Mouse (Mus musculus) olfactory bulb, adult 2 months (tissue): ENCODE data around the gene Clcn1. TPM values are rescaled to one million over a fixed set of nuclear protein-coding genes. Genes with fewer than 3 reads are reported as not detected.

Experiments used
- H3K27ac ChIP-seq: fragments of 200-500 bp; 2 replicates; pipeline ENCODE4 v1.5.1; 2012; ENCODE audit warnings: low read depth, low read length; ENCODE audit not compliant: insufficient read depth
- H3K4me1 ChIP-seq: fragments of 200-500 bp; 2 replicates; pipeline ENCODE4 v1.6.1; 2012; ENCODE audit warnings: low read length; ENCODE audit not compliant: control insufficient read depth, insufficient read depth
- H3K4me3 ChIP-seq: fragments of 200-500 bp; 2 replicates; pipeline ENCODE4 v1.5.1; 2012; ENCODE audit warnings: mild to moderate bottlenecking, low read depth, low read length, moderate library complexity; ENCODE audit not compliant: insufficient read depth
- CTCF ChIP-seq: fragments of 200-500 bp; IDR thresholded peaks from 2 replicates; pipeline ENCODE4 v1.5.1; 2012; ENCODE audit warnings: low read depth, mild to moderate bottlenecking, low read length, moderate library complexity; ENCODE audit not compliant: insufficient read depth
- POLR2A ChIP-seq: fragments of 200-500 bp; IDR thresholded peaks from 2 replicates; pipeline ENCODE4 v1.6.1; 2012; ENCODE audit warnings: mild to moderate bottlenecking, low read depth, low read length, moderate library complexity; ENCODE audit not compliant: insufficient read depth
- WGBS: fragments of 180-500 bp; shearing (Covaris S2); methylation state at CpG from one replicate; pipeline ENCODE4 v1.1.7; 2018; 5-methylcytosine and 5-hydroxymethylcytosine counted together
- polyA plus RNA-seq: library from polyadenylated mRNA; stranded (reverse); fragments of >200 nt; gene quantifications from 2 replicates; pipeline ENCODE4 v1.2.4, GENCODE M21; 2012; ENCODE audit warnings: low replicate concordance; ENCODE audit not compliant: missing spikeins, insufficient read depth, insufficient read length

Clcn1 gene
- polyA plus RNA-seq, 1 experiment: not detected

DNA sequence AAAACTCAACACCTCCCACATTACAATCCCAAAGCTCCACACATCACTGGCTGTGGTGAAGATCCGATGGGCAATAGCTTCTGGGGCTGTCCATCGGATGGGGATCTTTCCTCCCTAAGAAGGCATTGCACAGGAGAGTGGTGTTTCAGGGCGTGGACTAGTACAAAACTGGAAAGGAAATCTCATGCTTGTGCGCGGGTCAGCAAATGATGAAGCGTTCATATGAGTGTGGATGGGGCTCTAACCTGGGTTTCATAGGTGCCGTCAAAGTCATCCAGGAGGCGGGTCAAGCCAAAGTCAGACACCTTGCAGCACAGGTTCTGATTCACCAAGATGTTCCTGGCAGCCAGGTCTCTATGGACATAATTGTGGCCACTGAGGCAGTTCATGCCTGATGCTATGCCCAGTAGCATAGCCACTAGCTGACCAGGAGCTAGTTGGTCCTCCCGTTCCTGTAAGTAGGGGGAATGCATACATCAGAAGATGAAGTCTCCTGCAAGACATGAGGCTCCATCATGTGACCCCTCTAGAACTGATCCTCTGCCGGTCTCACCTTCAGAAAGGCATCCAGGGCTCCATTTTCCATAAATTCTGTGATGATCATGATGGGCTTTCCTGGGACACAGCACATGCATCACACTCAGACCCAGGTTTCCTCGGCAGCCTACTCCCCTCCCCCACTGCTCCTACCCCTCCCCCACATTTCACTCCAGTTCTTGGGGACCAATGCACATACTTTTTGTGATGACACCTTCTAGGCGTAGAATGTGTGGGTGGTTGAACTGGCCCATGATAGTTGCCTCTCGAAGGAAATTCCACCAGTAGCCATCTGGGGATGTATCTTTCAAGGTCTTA lies 74.8 kb downstream of the Clcn1 start:
- Histone ChIP-seq H3K4me3 (no peak overlapping the region), H3K4me1 (peaks cover 3% of the 10 kb centered on the region), H3K27ac (no peak overlapping the region)
- TF ChIP-seq CTCF (no peak), POLR2A (no peak)
- WGBS: 96% methylated on average over 13 of the region's 13 CpGs

- Histone ChIP-seq H3K4me1 (peaks cover 3% of the 10 kb centered on the region), H3K27ac (no peak overlapping the region), H3K4me3 (no peak overlapping the region)
- 69% methylated on average over 1 of the region's 1 CpGs for WGBS
- TF ChIP-seq CTCF: no peak
- TF ChIP-seq POLR2A: no peak
Measured at GRCm38 (mm10) chr6:42362074-42362473, 75.6 kb downstream of the Clcn1 start.

DNA sequence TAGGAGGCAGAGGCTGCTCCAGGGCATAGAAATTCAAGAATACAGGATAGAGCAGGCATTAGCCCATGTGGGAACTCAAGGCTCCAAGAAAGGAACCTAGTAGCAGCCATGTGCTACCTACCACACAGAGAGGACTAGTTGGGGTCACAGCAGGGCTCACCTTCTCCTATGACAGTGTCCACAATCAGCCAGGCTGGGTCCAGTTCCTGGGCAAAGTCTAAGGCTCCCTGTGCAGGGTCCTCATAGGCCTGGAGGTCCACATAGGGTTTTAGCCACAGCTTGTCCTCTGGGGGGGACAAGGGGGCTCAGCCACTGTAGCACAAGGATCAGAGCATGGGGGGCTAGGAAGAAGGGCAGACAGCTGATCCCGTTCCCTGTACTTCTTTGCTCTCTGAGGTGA lies 76.0 kb downstream of the Clcn1 start:
- Histone ChIP-seq H3K4me1 (peaks cover 3% of the 10 kb centered on the region), H3K4me3 (no peak overlapping the region), H3K27ac (no peak overlapping the region)
- 68% methylated on average over 1 of the region's 1 CpGs for WGBS
- TF ChIP-seq POLR2A: no peak
- TF ChIP-seq CTCF: no peak

- Histone ChIP-seq H3K4me3 (no peak overlapping the region), H3K27ac (no peak overlapping the region), H3K4me1 (peaks cover 3% of the 10 kb centered on the region; the same call in 1 of the 2 replicates)
- TF ChIP-seq POLR2A: no peak
- TF ChIP-seq CTCF: no peak
- 67% methylated on average over 3 of the region's 3 CpGs for WGBS
Measured at GRCm38 (mm10) chr6:42362974-42363373, 76.5 kb downstream of the Clcn1 start.

DNA sequence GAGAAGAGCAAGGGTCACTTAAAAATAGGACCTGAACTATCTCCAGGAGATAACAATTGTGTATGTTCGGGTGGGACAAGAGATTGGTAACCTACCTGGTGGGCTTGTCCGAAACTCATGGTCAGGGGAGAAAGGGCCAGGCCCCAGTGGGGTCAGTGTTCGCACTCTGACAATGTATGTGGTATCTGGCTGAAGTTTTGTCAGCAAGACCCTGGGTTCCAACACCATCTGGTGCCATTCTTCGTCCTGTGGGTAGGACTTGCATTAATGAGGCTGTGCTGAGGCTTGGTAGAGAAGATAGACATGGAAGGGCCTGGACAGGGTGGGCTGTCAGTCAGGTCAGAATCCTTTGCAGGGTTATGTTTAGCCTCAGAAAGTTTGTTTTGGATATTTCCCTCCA lies 77.6 kb downstream of the Clcn1 start:
- no peak overlapping the region for H3K4me3 ChIP-seq
- WGBS: 93% methylated on average over 4 of the region's 4 CpGs
- H3K27ac ChIP-seq: no peak overlapping the region
- TF ChIP-seq CTCF (no peak), POLR2A (no peak)
- peaks cover 3% of the 10 kb centered on the region; the same call in 1 of the 2 replicates for H3K4me1 ChIP-seq

DNA sequence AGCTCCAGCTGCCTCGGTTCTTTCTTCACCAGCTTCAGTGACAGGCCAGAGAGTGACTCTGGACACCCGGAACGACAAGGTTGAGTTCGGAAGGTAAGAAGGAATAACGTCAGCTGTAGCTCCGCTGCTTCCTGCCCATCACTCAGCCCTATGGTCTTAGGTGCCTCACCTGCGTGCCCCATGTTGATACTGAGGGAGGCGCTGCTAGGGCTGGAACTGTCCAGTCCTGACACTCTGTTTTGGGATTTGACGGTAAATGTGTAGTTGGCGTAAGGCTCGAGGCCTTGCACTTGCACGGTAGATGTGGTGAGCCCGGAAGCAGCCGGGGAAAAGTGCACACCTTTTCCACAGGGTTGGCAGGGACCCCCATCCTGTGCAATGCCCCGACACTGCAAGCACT lies 78.1 kb downstream of the Clcn1 start:
- Histone ChIP-seq H3K4me3 (no peak overlapping the region), H3K27ac (no peak overlapping the region), H3K4me1 (peaks cover 3% of the 10 kb centered on the region; the same call in 1 of the 2 replicates)
- no peak for TF ChIP-seq CTCF
- TF ChIP-seq POLR2A: no peak
- 95% methylated on average over 15 of the region's 15 CpGs for WGBS

DNA sequence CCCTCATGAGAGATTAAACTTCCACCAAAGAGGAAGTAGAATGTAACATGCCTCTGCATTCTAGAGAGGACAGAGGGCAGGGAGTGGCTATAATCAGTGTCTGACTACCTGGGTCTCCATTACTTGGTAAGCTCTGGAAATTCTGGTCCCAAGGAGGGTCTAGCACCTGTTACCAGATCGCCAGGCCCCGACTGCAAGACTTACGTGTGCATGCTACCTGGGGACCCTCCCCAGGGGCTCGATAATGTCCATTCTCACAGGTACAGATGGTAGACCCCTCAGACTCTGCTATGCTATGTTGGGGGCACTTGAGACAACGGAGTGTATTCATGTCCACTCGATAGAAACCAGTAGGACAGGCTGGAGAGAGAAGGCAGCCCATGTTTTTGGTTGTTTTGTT lies 78.7 kb downstream of the Clcn1 start:
- no peak overlapping the region for H3K27ac ChIP-seq
- TF ChIP-seq CTCF (no peak), POLR2A (no peak)
- 94% methylated on average over 6 of the region's 6 CpGs for WGBS
- no peak overlapping the region for H3K4me3 ChIP-seq
- peaks cover 3% of the 10 kb centered on the region; the same call in 1 of the 2 replicates for H3K4me1 ChIP-seq

Other genes starting within 250 kb of the Clcn1 start
- not detected in 2 replicates for gene Sva, start 248.3 kb upstream of the Clcn1 start, polyA plus RNA-seq
- not detected in 2 replicates for gene Tas2r139, start 145.7 kb upstream of the Clcn1 start, polyA plus RNA-seq
- not detected in 2 replicates for gene Tas2r144, start 71.4 kb upstream of the Clcn1 start, polyA plus RNA-seq
- gene Gstk1, start 40.8 kb upstream of the Clcn1 start, polyA plus RNA-seq: not detected in 2 replicates
- gene Tmem139, start 24.7 kb upstream of the Clcn1 start, polyA plus RNA-seq: not detected in 2 replicates
- gene Casp2, start 21.7 kb upstream of the Clcn1 start, polyA plus RNA-seq: not detected in 2 replicates
- gene Fam131b, start 38.0 kb downstream of the Clcn1 start, polyA plus RNA-seq: not detected in 2 replicates
- gene Zyx, start 62.9 kb downstream of the Clcn1 start, polyA plus RNA-seq: not detected in 2 replicates
- gene Epha1, start 86.6 kb downstream of the Clcn1 start, polyA plus RNA-seq: not detected in 2 replicates
- not detected in 2 replicates for gene Tas2r143, start 113.6 kb downstream of the Clcn1 start, polyA plus RNA-seq
- not detected in 2 replicates for gene Tas2r135, start 118.7 kb downstream of the Clcn1 start, polyA plus RNA-seq
- gene Tas2r126, start 147.8 kb downstream of the Clcn1 start, polyA plus RNA-seq: not detected in 2 replicates
- gene Olfr458, start 178.5 kb downstream of the Clcn1 start, polyA plus RNA-seq: not detected in 2 replicates
- gene Olfr457, start 189.7 kb downstream of the Clcn1 start, polyA plus RNA-seq: not detected in 2 replicates
- gene Olfr456, start 200.5 kb downstream of the Clcn1 start, polyA plus RNA-seq: not detected in 2 replicates